Mouse (Mus musculus) heart, postnatal 25 days (tissue): ENCODE results near the gene Vars2. TPM values are rescaled to one million over a fixed set of nuclear protein-coding genes. Genes with fewer than 3 reads are reported as not detected.

ENCODE experiments used
- DNase-seq: peaks from one replicate; pipeline ENCODE4 v3.0.0; 2022; ENCODE audit warnings: low spot score
- intact Hi-C: fragments of 180-260 bp; cut with DNase I; formaldehyde crosslinking; loops from one replicate; pipeline ENCODE4 v1.15.1; 2025
- total RNA-seq, 2 experiments: library from RNA; stranded (reverse); gene quantifications; 2 replicates each; pipeline ENCODE4 v1.2.3; 2021

The Vars2 gene
- total RNA-seq, 2 experiments from 2014 or later, result 32.3 TPM

GRCm38 (mm10) chr17:35695289-35695688, 27.9 kb upstream of the Vars2 start:
- no peak for DNase-seq
- intact Hi-C loops, result no loop called here

- DNase-seq, result no peak
- intact Hi-C loops, result no loop called here
Observed at GRCm38 (mm10) chr17:35693906-35694305, 26.5 kb upstream of the Vars2 start.

GRCm38 (mm10) chr17:35692368-35692767, 25.0 kb upstream of the Vars2 start:
- intact Hi-C loops, result no loop called here
- no peak for DNase-seq

- DNase-seq, result no peak
- intact Hi-C loops, result no loop called here
Observed at GRCm38 (mm10) chr17:35691811-35692210, 24.4 kb upstream of the Vars2 start.

- intact Hi-C loops, result no loop called here
- no peak for DNase-seq
Observed at GRCm38 (mm10) chr17:35689936-35690645, 22.7 kb upstream of the Vars2 start.

- intact Hi-C loops, result no loop called here
- no peak for DNase-seq
Observed at GRCm38 (mm10) chr17:35688347-35689175, 21.2 kb upstream of the Vars2 start.

- intact Hi-C loops, result no loop called here
- DNase-seq, result no peak
Observed at GRCm38 (mm10) chr17:35685061-35685460, 17.7 kb upstream of the Vars2 start.

- intact Hi-C loops, result no loop called here
- no peak for DNase-seq
Observed at GRCm38 (mm10) chr17:35681986-35682385, 14.6 kb upstream of the Vars2 start.

GRCm38 (mm10) chr17:35680591-35680990, 13.2 kb upstream of the Vars2 start:
- intact Hi-C loops, result no loop called here
- DNase-seq, result no peak

GRCm38 (mm10) chr17:35673416-35674035, 6.1 kb upstream of the Vars2 start, which contains the start of gene Gtf2h4:
TSS of gene Gtf2h4 (minus strand) at chr17:35673739.
- DNase-seq, result peak; percentile 79
- intact Hi-C loops, result no loop called here

GRCm38 (mm10) chr17:35672527-35672926, 5.1 kb upstream of the Vars2 start:
- intact Hi-C loops, result no loop called here
- no peak for DNase-seq

- no peak for DNase-seq
- intact Hi-C loops, result no loop called here
Observed at GRCm38 (mm10) chr17:35671846-35672245, 4.5 kb upstream of the Vars2 start.

- intact Hi-C loops, result no loop called here
Observed at GRCm38 (mm10) chr17:35669731-35670130, 2.3 kb upstream of the Vars2 start.

GRCm38 (mm10) chr17:35666851-35667256, 538 bp downstream of the Vars2 start:
- no peak for DNase-seq
- intact Hi-C loops, result no loop called here

More at GRCm38 (mm10) chr17:35669731-35670130, 2.3 kb upstream of the Vars2 start:
- no peak for DNase-seq

- no peak for DNase-seq
- intact Hi-C loops, result no loop called here
Observed at GRCm38 (mm10) chr17:35665957-35666515, 1.4 kb downstream of the Vars2 start.

GRCm38 (mm10) chr17:35653086-35653485, 14.3 kb downstream of the Vars2 start:
- intact Hi-C loops, result no loop called here
- no peak for DNase-seq

- no peak for DNase-seq
- intact Hi-C loops, result no loop called here
Observed at GRCm38 (mm10) chr17:35649429-35649828, 18.0 kb downstream of the Vars2 start.

- intact Hi-C loops, result no loop called here
- no peak for DNase-seq
Observed at GRCm38 (mm10) chr17:35643609-35644236, 23.7 kb downstream of the Vars2 start, which contains the start of gene Mucl3. TSS of gene Mucl3 (minus strand) at chr17:35643695.

- no peak for DNase-seq
- intact Hi-C loops, result no loop called here
Observed at GRCm38 (mm10) chr17:35639352-35639751, 28.0 kb downstream of the Vars2 start.
